Mouse (Mus musculus): Measurements from ENCODE around the gene Aars2. TPM values are rescaled to one million over a fixed set of nuclear protein-coding genes. Genes with fewer than 3 reads are reported as not detected.

The Aars2 gene
- polyA plus RNA-seq, 1 experiment from 2014 or later: 25.2 TPM

DNA sequence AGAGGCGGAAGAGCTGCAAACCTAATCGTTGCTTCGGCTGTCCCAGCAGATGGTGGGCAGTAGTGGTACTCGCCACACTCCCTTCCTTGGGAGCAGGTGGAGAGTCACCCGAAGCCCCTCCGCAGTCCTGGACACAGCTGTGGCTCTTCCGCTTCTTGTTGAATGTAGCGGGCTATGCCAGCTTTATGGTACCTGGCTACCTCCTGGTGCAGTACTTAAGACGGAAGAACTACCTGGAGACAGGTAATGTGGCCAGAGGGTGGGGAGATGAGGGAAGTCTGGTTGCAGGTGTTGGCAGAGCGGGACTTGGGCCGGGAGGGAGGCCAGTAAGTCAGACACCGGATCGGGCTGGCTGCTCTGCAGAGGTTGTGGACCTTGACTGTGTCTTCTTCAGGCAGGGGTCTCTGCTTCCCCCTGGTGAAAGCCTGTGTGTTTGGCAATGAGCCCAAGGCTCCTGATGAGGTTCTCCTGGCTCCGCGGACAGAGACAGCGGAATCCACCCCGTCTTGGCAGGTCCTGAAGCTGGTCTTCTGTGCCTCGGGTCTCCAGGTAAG is 58.0 kb downstream of the Aars2 start:
- 11% methylated on average over 18 of the region's 18 CpGs for WGBS
- H3K4me3 ChIP-seq (ENCODE audit: low read depth, low read length): peak overlapping the region; percentile 86
- H3K4me2 ChIP-seq (ENCODE audit: low read depth, low read length, severe bottlenecking): peak overlapping the region; percentile 93
- H3K36me3 ChIP-seq (ENCODE audit: control insufficient read depth, insufficient read depth, low read length): peaks cover 28% of the 10 kb centered on the region
- H3K9ac ChIP-seq (ENCODE audit: low read length): peak overlapping the region; percentile 89
- 0 out of 2 replicates have a peak, but pooled peaks have one; percentile 1 for ATAC-seq (replicated peaks; ENCODE audit: low FRiP score)
- H3K4me1 ChIP-seq (replicated peaks; ENCODE audit: control insufficient read depth, insufficient read depth, low read length): peaks cover 10% of the 10 kb centered on the region; the same call in 1 of the 2 replicates
- H3K27me3 ChIP-seq (ENCODE audit: control insufficient read depth, insufficient read depth, low read length): no peaks in the 10 kb centered on the region
- H3K27ac ChIP-seq (ENCODE audit: low read depth, low read length): peak overlapping the region; percentile 84
- no peaks in the 10 kb centered on the region for H3K9me3 ChIP-seq (ENCODE audit: control insufficient read depth, low read length)
- peak; percentile 74 for DNase-seq (ENCODE audit: low spot score)

GRCm38 (mm10) chr17:45565103-45565502 is 58.5 kb downstream of the Aars2 start:
- no peak overlapping the region for H3K27ac ChIP-seq (ENCODE audit: low read depth, low read length)
- H3K36me3 ChIP-seq (ENCODE audit: control insufficient read depth, insufficient read depth, low read length): peaks cover 32% of the 10 kb centered on the region
- peak overlapping the region; percentile 86 for H3K4me3 ChIP-seq (ENCODE audit: low read depth, low read length)
- DNase-seq (ENCODE audit: low spot score): no peak
- H3K4me2 ChIP-seq (ENCODE audit: low read depth, low read length, severe bottlenecking): peak overlapping the region; percentile 93
- peaks cover 10% of the 10 kb centered on the region; the same call in 1 of the 2 replicates for H3K4me1 ChIP-seq (replicated peaks; ENCODE audit: control insufficient read depth, insufficient read depth, low read length)
- WGBS: 93% methylated on average over 11 of the region's 11 CpGs
- H3K9me3 ChIP-seq (ENCODE audit: control insufficient read depth, low read length): no peaks in the 10 kb centered on the region
- no peak for ATAC-seq (replicated peaks; ENCODE audit: low FRiP score)
- peak overlapping the region; percentile 89 for H3K9ac ChIP-seq (ENCODE audit: low read length)
- no peaks in the 10 kb centered on the region for H3K27me3 ChIP-seq (ENCODE audit: control insufficient read depth, insufficient read depth, low read length)

DNA sequence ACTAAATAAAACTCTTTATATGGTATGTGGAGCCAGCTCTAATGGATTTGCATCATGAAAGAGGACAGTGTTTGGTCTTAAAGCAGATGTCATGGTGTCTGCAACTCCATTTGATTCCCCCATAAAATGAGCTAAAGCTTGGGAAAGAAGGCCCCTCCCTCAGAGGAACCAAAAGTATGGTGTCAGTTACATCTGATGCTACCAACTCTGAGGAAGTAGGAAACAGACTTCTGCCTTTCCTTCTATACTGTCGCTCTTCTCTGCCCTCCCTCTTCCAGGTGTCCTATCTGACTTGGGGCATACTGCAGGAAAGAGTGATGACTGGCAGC is 59.4 kb downstream of the Aars2 start:
- Histone ChIP-seq H3K27ac (ENCODE audit: low read depth, low read length) (no peak overlapping the region), H3K4me2 (ENCODE audit: low read depth, low read length, severe bottlenecking) (no peak overlapping the region), H3K9ac (ENCODE audit: low read length) (no peak overlapping the region), H3K27me3 (ENCODE audit: control insufficient read depth, insufficient read depth, low read length) (no peaks in the 10 kb centered on the region), H3K4me1 (replicated peaks; ENCODE audit: control insufficient read depth, insufficient read depth, low read length) (peaks cover 10% of the 10 kb centered on the region; the same call in 1 of the 2 replicates), H3K36me3 (ENCODE audit: control insufficient read depth, insufficient read depth, low read length) (peaks cover 39% of the 10 kb centered on the region), H3K4me3 (ENCODE audit: low read depth, low read length) (no peak overlapping the region), H3K9me3 (ENCODE audit: control insufficient read depth, low read length) (no peaks in the 10 kb centered on the region)
- no peak for ATAC-seq (replicated peaks; ENCODE audit: low FRiP score)
- DNase-seq (ENCODE audit: low spot score): no peak
- 96% methylated on average over 1 of the region's 1 CpGs for WGBS

DNA sequence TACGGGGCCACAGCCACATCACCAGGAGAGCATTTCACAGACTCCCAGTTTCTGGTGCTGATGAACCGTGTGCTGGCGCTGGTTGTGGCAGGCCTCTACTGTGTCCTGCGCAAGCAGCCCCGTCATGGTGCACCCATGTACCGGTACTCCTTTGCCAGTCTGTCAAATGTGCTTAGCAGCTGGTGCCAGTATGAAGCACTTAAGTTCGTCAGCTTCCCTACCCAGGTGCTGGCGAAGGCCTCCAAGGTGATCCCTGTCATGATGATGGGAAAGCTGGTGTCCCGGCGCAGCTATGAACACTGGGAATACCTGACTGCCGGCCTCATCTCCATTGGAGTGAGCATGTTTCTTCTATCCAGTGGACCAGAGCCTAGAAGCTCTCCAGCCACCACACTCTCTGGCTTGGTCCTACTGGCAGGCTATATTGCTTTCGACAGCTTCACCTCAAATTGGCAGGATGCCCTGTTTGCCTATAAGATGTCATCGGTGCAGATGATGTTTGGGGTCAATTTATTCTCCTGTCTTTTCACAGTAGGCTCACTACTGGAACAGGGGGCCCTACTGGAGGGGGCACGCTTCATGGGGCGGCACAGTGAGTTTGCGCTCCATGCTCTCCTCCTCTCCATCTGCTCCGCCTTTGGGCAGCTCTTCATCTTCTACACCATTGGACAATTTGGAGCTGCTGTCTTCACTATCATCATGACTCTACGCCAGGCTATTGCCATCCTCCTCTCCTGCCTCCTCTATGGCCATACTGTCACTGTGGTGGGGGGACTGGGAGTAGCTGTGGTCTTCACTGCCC is 59.9 kb downstream of the Aars2 start:
- Histone ChIP-seq H3K4me3 (ENCODE audit: low read depth, low read length) (no peak overlapping the region), H3K4me1 (replicated peaks; ENCODE audit: control insufficient read depth, insufficient read depth, low read length) (peaks cover 10% of the 10 kb centered on the region; the same call in 1 of the 2 replicates), H3K27me3 (ENCODE audit: control insufficient read depth, insufficient read depth, low read length) (no peaks in the 10 kb centered on the region), H3K9ac (ENCODE audit: low read length) (no peak overlapping the region), H3K9me3 (ENCODE audit: control insufficient read depth, low read length) (no peaks in the 10 kb centered on the region), H3K4me2 (ENCODE audit: low read depth, low read length, severe bottlenecking) (no peak overlapping the region), H3K27ac (ENCODE audit: low read depth, low read length) (no peak overlapping the region), H3K36me3 (ENCODE audit: control insufficient read depth, insufficient read depth, low read length) (peaks cover 44% of the 10 kb centered on the region)
- no peak for ATAC-seq (replicated peaks; ENCODE audit: low FRiP score)
- no peak for DNase-seq (ENCODE audit: low spot score)
- 74% methylated on average over 18 of the region's 18 CpGs for WGBS

DNA sequence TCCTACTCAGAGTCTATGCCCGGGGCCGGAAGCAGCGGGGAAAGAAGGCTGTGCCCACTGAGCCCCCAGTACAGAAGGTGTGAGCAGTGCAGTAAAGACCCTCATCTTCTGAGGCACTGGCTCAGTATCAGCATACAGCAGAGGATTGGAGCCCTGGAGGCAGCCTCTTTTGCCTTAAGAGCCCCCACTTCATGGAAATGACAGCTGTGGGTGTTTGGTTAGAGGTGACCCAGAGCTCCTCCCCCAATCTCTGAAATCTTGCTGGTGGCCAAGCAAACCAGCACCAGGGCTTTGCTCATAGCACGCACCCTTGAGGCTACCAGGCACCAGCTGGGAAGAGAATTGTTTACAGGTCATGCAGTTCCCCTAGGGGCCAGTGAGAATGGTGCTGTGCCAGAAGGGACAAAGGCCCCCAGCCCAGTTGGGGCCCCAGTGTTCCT is 60.5 kb downstream of the Aars2 start:
- WGBS: 41% methylated on average over 4 of the region's 4 CpGs

DNA sequence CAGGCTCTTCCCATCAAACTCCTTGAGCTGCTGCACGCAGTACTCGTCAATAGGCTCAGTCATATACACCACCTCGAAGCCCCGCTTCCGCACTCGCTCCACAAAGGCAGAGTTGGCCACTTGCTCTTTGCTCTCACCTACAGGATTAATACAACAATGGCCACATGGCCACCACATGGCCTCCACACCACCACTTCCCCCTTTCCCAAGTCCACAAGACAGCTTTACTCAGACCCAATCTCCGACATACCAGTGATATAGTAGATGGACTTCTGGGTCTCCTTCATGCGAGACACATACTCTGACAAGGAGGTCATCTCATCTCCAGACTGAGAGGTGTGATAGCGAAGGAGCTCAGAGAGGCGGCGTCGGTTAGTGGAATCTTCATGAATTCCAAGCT is 62.3 kb downstream of the Aars2 start:
- no peak overlapping the region for H3K9ac ChIP-seq (ENCODE audit: low read length)
- H3K27ac ChIP-seq (ENCODE audit: low read depth, low read length): no peak overlapping the region
- DNase-seq (ENCODE audit: low spot score) (no peak), ATAC-seq (replicated peaks; ENCODE audit: low FRiP score) (no peak)
- no peaks in the 10 kb centered on the region for H3K27me3 ChIP-seq (ENCODE audit: control insufficient read depth, insufficient read depth, low read length)
- no peaks in the 10 kb centered on the region for H3K9me3 ChIP-seq (ENCODE audit: control insufficient read depth, low read length)
- H3K4me2 ChIP-seq (ENCODE audit: low read depth, low read length, severe bottlenecking): no peak overlapping the region
- H3K4me3 ChIP-seq (ENCODE audit: low read depth, low read length): no peak overlapping the region
- H3K4me1 ChIP-seq (replicated peaks; ENCODE audit: control insufficient read depth, insufficient read depth, low read length): peaks cover 10% of the 10 kb centered on the region; the same call in 1 of the 2 replicates
- peaks cover 44% of the 10 kb centered on the region for H3K36me3 ChIP-seq (ENCODE audit: control insufficient read depth, insufficient read depth, low read length)
- WGBS: 88% methylated on average over 12 of the region's 12 CpGs

More for the DNA sequence above, 60.5 kb downstream of the Aars2 start:
- H3K36me3 ChIP-seq (ENCODE audit: control insufficient read depth, insufficient read depth, low read length): peaks cover 44% of the 10 kb centered on the region
- no peak overlapping the region for H3K4me3 ChIP-seq (ENCODE audit: low read depth, low read length)
- no peaks in the 10 kb centered on the region for H3K27me3 ChIP-seq (ENCODE audit: control insufficient read depth, insufficient read depth, low read length)
- H3K4me2 ChIP-seq (ENCODE audit: low read depth, low read length, severe bottlenecking): no peak overlapping the region
- DNase-seq (ENCODE audit: low spot score) (no peak), ATAC-seq (replicated peaks; ENCODE audit: low FRiP score) (no peak)
- H3K4me1 ChIP-seq (replicated peaks; ENCODE audit: control insufficient read depth, insufficient read depth, low read length): peaks cover 10% of the 10 kb centered on the region; the same call in 1 of the 2 replicates
- H3K9me3 ChIP-seq (ENCODE audit: control insufficient read depth, low read length): no peaks in the 10 kb centered on the region
- no peak overlapping the region for H3K9ac ChIP-seq (ENCODE audit: low read length)
- no peak overlapping the region for H3K27ac ChIP-seq (ENCODE audit: low read depth, low read length)

GRCm38 (mm10) chr17:45569999-45570398 is 63.4 kb downstream of the Aars2 start:
- no peak overlapping the region for H3K9ac ChIP-seq (ENCODE audit: low read length)
- ATAC-seq (replicated peaks; ENCODE audit: low FRiP score): no peak
- no peaks in the 10 kb centered on the region for H3K9me3 ChIP-seq (ENCODE audit: control insufficient read depth, low read length)
- H3K4me3 ChIP-seq (ENCODE audit: low read depth, low read length): no peak overlapping the region
- no peaks in the 10 kb centered on the region for H3K27me3 ChIP-seq (ENCODE audit: control insufficient read depth, insufficient read depth, low read length)
- no peak for DNase-seq (ENCODE audit: low spot score)
- no peak overlapping the region for H3K27ac ChIP-seq (ENCODE audit: low read depth, low read length)
- peaks cover 5% of the 10 kb centered on the region; the same call in 1 of the 2 replicates for H3K4me1 ChIP-seq (replicated peaks; ENCODE audit: control insufficient read depth, insufficient read depth, low read length)
- H3K36me3 ChIP-seq (ENCODE audit: control insufficient read depth, insufficient read depth, low read length): peaks cover 44% of the 10 kb centered on the region
- 91% methylated on average over 4 of the region's 4 CpGs for WGBS
- no peak overlapping the region for H3K4me2 ChIP-seq (ENCODE audit: low read depth, low read length, severe bottlenecking)
